15 mouse cellular contexts compared by ENCODE assay signal in genomic region chr14:98971921-98972320, GRCm38 (mm10). TPM values are rescaled to one million over a fixed set of nuclear protein-coding genes. Genes with fewer than 3 reads are reported as not detected.
A peak's percentile ranks its signal among the peaks of the same experiment; 100 is the strongest.
DNase-seq lines count a peak whose midpoint lies in the region; ATAC-seq and TF ChIP-seq lines count a peak whose summit lies in the region.
"Had no signal": no experiment of that assay in that cellular context is flagged by ENCODE, and none has a peak within 500 bp of the region (broad histone marks: within the 10 kb centered on the region; RNA-seq: fewer than 3 reads in every experiment).

No protein-coding gene starts in this region.

- no peaks in the 10 kb centered on the region for H3K4me1 ChIP-seq in forebrain, embryonic 11.5 days (replicated peaks; ENCODE audit: control insufficient read depth, insufficient read depth, low read length)
- no peaks in the 10 kb centered on the region for H3K4me1 ChIP-seq in forebrain, embryonic 15.5 days
- peaks cover 6% of the 10 kb centered on the region for H3K4me1 ChIP-seq in kidney, embryonic 16.5 days (ENCODE audit: insufficient read depth, low read length)
- H3K4me1 ChIP-seq in neural tube, embryonic 11.5 days (ENCODE audit: control insufficient read depth, insufficient read depth, low read length), result no peaks in the 10 kb centered on the region
- H3K4me1 ChIP-seq in neural tube, embryonic 15.5 days, result no peaks in the 10 kb centered on the region
- no peaks in the 10 kb centered on the region for H3K4me1 ChIP-seq in stomach, postnatal 0 days (replicated peaks; ENCODE audit: control insufficient read depth, insufficient read depth)
- no peaks in the 10 kb centered on the region for H3K4me1 ChIP-seq in cerebellum, adult 2 months (ENCODE audit: control insufficient read depth, insufficient read depth, low read length)
- H3K4me1 ChIP-seq: embryonic facial prominence, embryonic 15.5 days had no signal

- H3K4me2 ChIP-seq in forebrain, embryonic 11.5 days (ENCODE audit: low read depth, low read length, severe bottlenecking), result no peak overlapping the region
- no peak overlapping the region for H3K4me2 ChIP-seq in forebrain, embryonic 15.5 days (replicated peaks)
- no peak overlapping the region; the same call in 1 of the 2 replicates for H3K4me2 ChIP-seq in kidney, embryonic 16.5 days (replicated peaks; ENCODE audit: low read depth, low read length)
- H3K4me2 ChIP-seq in neural tube, embryonic 11.5 days (ENCODE audit: low read depth), result no peak overlapping the region
- H3K4me2 ChIP-seq in neural tube, embryonic 15.5 days, result no peak overlapping the region
- no peak overlapping the region for H3K4me2 ChIP-seq in stomach, postnatal 0 days (replicated peaks; ENCODE audit: low read depth)
- H3K4me2 ChIP-seq: embryonic facial prominence, embryonic 15.5 days had no signal

- no peaks in the 10 kb centered on the region for H3K36me3 ChIP-seq in forebrain, embryonic 11.5 days (ENCODE audit: control insufficient read depth, insufficient read depth, low read length)
- H3K36me3 ChIP-seq in forebrain, embryonic 15.5 days, result no peaks in the 10 kb centered on the region
- no peaks in the 10 kb centered on the region for H3K36me3 ChIP-seq in kidney, embryonic 16.5 days (ENCODE audit: insufficient read depth, low read length)
- H3K36me3 ChIP-seq in neural tube, embryonic 11.5 days (ENCODE audit: control insufficient read depth, insufficient read depth, low read length), result no peaks in the 10 kb centered on the region
- H3K36me3 ChIP-seq in neural tube, embryonic 15.5 days, result no peaks in the 10 kb centered on the region
- H3K36me3 ChIP-seq in stomach, postnatal 0 days (ENCODE audit: control insufficient read depth, insufficient read depth, low read length), result no peaks in the 10 kb centered on the region
- H3K36me3 ChIP-seq: embryonic facial prominence, embryonic 15.5 days had no signal

- no peak for TF ChIP-seq EP300 in stomach, postnatal 0 days (optimal IDR thresholded peaks at IDR 0.05)

- H3K9ac ChIP-seq in forebrain, embryonic 11.5 days (ENCODE audit: low read length), result no peak overlapping the region
- H3K9ac ChIP-seq in forebrain, embryonic 15.5 days (replicated peaks), result no peak overlapping the region
- no peak overlapping the region for H3K9ac ChIP-seq in kidney, embryonic 16.5 days (replicated peaks; ENCODE audit: low read length)
- no peak overlapping the region for H3K9ac ChIP-seq in neural tube, embryonic 11.5 days (ENCODE audit: low read length)
- H3K9ac ChIP-seq in neural tube, embryonic 15.5 days (replicated peaks), result no peak overlapping the region
- no peak overlapping the region for H3K9ac ChIP-seq in stomach, postnatal 0 days (ENCODE audit: low read length)
- H3K9ac ChIP-seq: embryonic facial prominence, embryonic 15.5 days had no signal

- no peak overlapping the region for H3K27ac ChIP-seq in forebrain, embryonic 11.5 days (ENCODE audit: low read depth, low read length)
- no peak overlapping the region for H3K27ac ChIP-seq in forebrain, embryonic 15.5 days (replicated peaks)
- 0 out of 2 replicates have a peak overlapping the region, but pooled peaks have one; percentile 18 for H3K27ac ChIP-seq in kidney, embryonic 16.5 days (ENCODE audit: low read length)
- no peak overlapping the region for H3K27ac ChIP-seq in neural tube, embryonic 11.5 days (ENCODE audit: low read depth, low read length)
- no peak overlapping the region for H3K27ac ChIP-seq in neural tube, embryonic 15.5 days (replicated peaks)
- H3K27ac ChIP-seq in stomach, postnatal 0 days (replicated peaks), result no peak overlapping the region
- H3K27ac ChIP-seq in cerebellum, adult 2 months (ENCODE audit: insufficient read depth, low read length), result no peak overlapping the region
- H3K27ac ChIP-seq: embryonic facial prominence, embryonic 15.5 days; left cerebral cortex, adult 2 months had no signal

- ATAC-seq in forebrain, embryonic 11.5 days (replicated peaks; ENCODE audit: low FRiP score), result peak; percentile 66
- no peak for ATAC-seq in forebrain, embryonic 15.5 days (replicated peaks)
- ATAC-seq in kidney, embryonic 16.5 days (ENCODE audit: low FRiP score, low TSS enrichment), result peak; percentile 91
- ATAC-seq in neural tube, embryonic 11.5 days (ENCODE audit: insufficient read depth, low FRiP score, low TSS enrichment), result no peak
- ATAC-seq in neural tube, embryonic 15.5 days (ENCODE audit: low FRiP score), result no peak
- no peak for ATAC-seq in stomach, postnatal 0 days (ENCODE audit: low FRiP score, low TSS enrichment)
- ATAC-seq: forebrain, embryonic 14.5 days had no signal

- no peak for TF ChIP-seq CTCF in stomach, postnatal 0 days (IDR thresholded peaks at IDR 0.05; ENCODE audit: low read depth)
- no peak for TF ChIP-seq CTCF in cerebellum, adult 2 months (IDR thresholded peaks at IDR 0.05; ENCODE audit: borderline replicate concordance, insufficient read depth, low read depth, low read length)

- WGBS in forebrain, embryonic 11.5 days, result 32% methylated on average over 4 of the region's 4 CpGs
- WGBS in forebrain, embryonic 15.5 days, result 12% methylated on average over 4 of the region's 4 CpGs
- WGBS in kidney, embryonic 16.5 days, result 15% methylated on average over 4 of the region's 4 CpGs
- 36% methylated on average over 4 of the region's 4 CpGs for WGBS in neural tube, embryonic 11.5 days
- WGBS in neural tube, embryonic 15.5 days, result 27% methylated on average over 4 of the region's 4 CpGs
- WGBS in stomach, postnatal 0 days, result 18% methylated on average over 4 of the region's 4 CpGs
- WGBS in cerebellum, adult 2 months, result 39% methylated on average over 4 of the region's 4 CpGs

- no peak overlapping the region for H3K4me3 ChIP-seq in forebrain, embryonic 11.5 days (ENCODE audit: low read depth, low read length)
- no peak overlapping the region for H3K4me3 ChIP-seq in forebrain, embryonic 15.5 days
- H3K4me3 ChIP-seq in kidney, embryonic 16.5 days (ENCODE audit: low read length), result no peak overlapping the region
- no peak overlapping the region for H3K4me3 ChIP-seq in neural tube, embryonic 11.5 days (ENCODE audit: low read depth, low read length)
- no peak overlapping the region for H3K4me3 ChIP-seq in neural tube, embryonic 15.5 days (replicated peaks)
- no peak overlapping the region for H3K4me3 ChIP-seq in stomach, postnatal 0 days (ENCODE audit: low read depth, low read length)
- H3K4me3 ChIP-seq in cerebellum, adult 2 months (replicated peaks; ENCODE audit: insufficient read depth, low read depth, low read length), result no peak overlapping the region
- H3K4me3 ChIP-seq: embryonic facial prominence, embryonic 15.5 days; left cerebral cortex, adult 2 months had no signal

- no peak for DNase-seq in forebrain, embryonic 11.5 days (ENCODE audit: low spot score)
- DNase-seq in kidney, postnatal 25 days, result no peak
- peak; percentile 22 for DNase-seq in neural tube, embryonic 11.5 days (ENCODE audit: low spot score)
- peak; percentile 18 for DNase-seq in stomach, postnatal 0 days (ENCODE audit: low spot score)
- DNase-seq in cerebellum, adult 2 months, result no peak
- DNase-seq: cerebellum, postnatal 14 days; right cerebral cortex, postnatal 25 days; thymus, postnatal 4 days had no signal

- H3K27me3 ChIP-seq in forebrain, embryonic 11.5 days (ENCODE audit: control insufficient read depth, insufficient read depth, low read length), result no peaks in the 10 kb centered on the region
- no peaks in the 10 kb centered on the region for H3K27me3 ChIP-seq in forebrain, embryonic 15.5 days
- no peaks in the 10 kb centered on the region for H3K27me3 ChIP-seq in kidney, embryonic 16.5 days (ENCODE audit: insufficient read depth, low read length)
- H3K27me3 ChIP-seq in neural tube, embryonic 11.5 days (ENCODE audit: control insufficient read depth, insufficient read depth, low read length), result no peaks in the 10 kb centered on the region
- no peaks in the 10 kb centered on the region for H3K27me3 ChIP-seq in neural tube, embryonic 15.5 days (replicated peaks)
- no peaks in the 10 kb centered on the region for H3K27me3 ChIP-seq in stomach, postnatal 0 days (ENCODE audit: control insufficient read depth, insufficient read depth, low read length)
- H3K27me3 ChIP-seq in cerebellum, adult 2 months (ENCODE audit: control insufficient read depth, insufficient read depth, low read length), result no peaks in the 10 kb centered on the region
- H3K27me3 ChIP-seq: embryonic facial prominence, embryonic 15.5 days had no signal

- TF ChIP-seq POLR2A in cerebellum, adult 2 months (IDR thresholded peaks at IDR 0.05; ENCODE audit: borderline replicate concordance, insufficient read depth, low read length), result no peak

- H3K9me3 ChIP-seq in forebrain, embryonic 11.5 days (ENCODE audit: control insufficient read depth, low read length), result no peaks in the 10 kb centered on the region
- H3K9me3 ChIP-seq in forebrain, embryonic 15.5 days, result no peaks in the 10 kb centered on the region
- no peaks in the 10 kb centered on the region for H3K9me3 ChIP-seq in kidney, embryonic 16.5 days (ENCODE audit: low read length)
- H3K9me3 ChIP-seq in neural tube, embryonic 11.5 days (ENCODE audit: control insufficient read depth, low read length), result no peaks in the 10 kb centered on the region
- H3K9me3 ChIP-seq in neural tube, embryonic 15.5 days (replicated peaks), result no peaks in the 10 kb centered on the region
- H3K9me3 ChIP-seq in stomach, postnatal 0 days (ENCODE audit: control insufficient read depth, low read length), result no peaks in the 10 kb centered on the region
- H3K9me3 ChIP-seq: embryonic facial prominence, embryonic 15.5 days had no signal

RNA-seq across cellular contexts. Expression of gene Rpl36a-ps1, which starts 22.2 kb away (rescaled TPM):
- 2.1 and 3.4 TPM in 2 replicates for polyA plus RNA-seq in forebrain, embryonic 11.5 days (2014; fragmentation: Nextera tagmentation; extraction: Ambion mirVana)
- polyA plus RNA-seq in forebrain, embryonic 15.5 days (2015; fragmentation: Nextera tagmentation; extraction: Ambion mirVana), result 1.1 TPM in 1 of 2 replicates, not detected in the other
- polyA plus RNA-seq in kidney, embryonic 16.5 days (2015; fragmentation: Nextera tagmentation; extraction: Ambion mirVana), result 0.82 and 2.1 TPM in 2 replicates
- polyA plus RNA-seq in neural tube, embryonic 11.5 days (2014; fragmentation: Nextera tagmentation; extraction: Ambion mirVana), result 1.6 and 2.5 TPM in 2 replicates
- 0.64 TPM in 1 of 2 replicates, not detected in the other for polyA plus RNA-seq in neural tube, embryonic 15.5 days (2015; fragmentation: Nextera tagmentation; extraction: Ambion mirVana)
- 3.2 and 3.6 TPM in 2 replicates for polyA plus RNA-seq in stomach, postnatal 0 days (2015; fragmentation: Nextera tagmentation; extraction: Ambion mirVana)
- polyA plus RNA-seq in cerebellum, adult 2 months (2012; rRNA removed), result 1.2 and 1.8 TPM in 2 replicates
- polyA plus RNA-seq: liver, adult 2 months had no signal

Comparison
In these comparisons a context has a peak if more than half of its experiments do, and no peak if none do; other contexts are left out.
1. ATAC-seq: peak in forebrain, embryonic 11.5 days (single experiment) and kidney, embryonic 16.5 days (single experiment); none in forebrain, embryonic 15.5 days (single experiment), neural tube, embryonic 11.5 days (single experiment), neural tube, embryonic 15.5 days (single experiment) and stomach, postnatal 0 days (single experiment).
2. DNase-seq: peak in neural tube, embryonic 11.5 days (single experiment) and stomach, postnatal 0 days (single experiment); none in forebrain, embryonic 11.5 days (single experiment), kidney, postnatal 25 days (0 of 2) and cerebellum, adult 2 months (0 of 2).